Mouse (Mus musculus) R1 (cell line): ENCODE measurements around the gene Uvrag.

Experiments
- DNase-seq: peaks from one replicate; pipeline ENCODE4 v3.0.0-alpha.2; 2018; ENCODE audit warnings: low read depth, low spot score

Uvrag gene

GRCm38 (mm10) chr7:98851220-98851619 is 289.7 kb downstream of the Uvrag start:
- DNase-seq: no peak

- DNase-seq: no peak
These were observed 290.6 kb downstream of the Uvrag start for GRCm38 (mm10) chr7:98850388-98850787.

GRCm38 (mm10) chr7:98848899-98849640 is 291.9 kb downstream of the Uvrag start:
- no peak for DNase-seq

DNA sequence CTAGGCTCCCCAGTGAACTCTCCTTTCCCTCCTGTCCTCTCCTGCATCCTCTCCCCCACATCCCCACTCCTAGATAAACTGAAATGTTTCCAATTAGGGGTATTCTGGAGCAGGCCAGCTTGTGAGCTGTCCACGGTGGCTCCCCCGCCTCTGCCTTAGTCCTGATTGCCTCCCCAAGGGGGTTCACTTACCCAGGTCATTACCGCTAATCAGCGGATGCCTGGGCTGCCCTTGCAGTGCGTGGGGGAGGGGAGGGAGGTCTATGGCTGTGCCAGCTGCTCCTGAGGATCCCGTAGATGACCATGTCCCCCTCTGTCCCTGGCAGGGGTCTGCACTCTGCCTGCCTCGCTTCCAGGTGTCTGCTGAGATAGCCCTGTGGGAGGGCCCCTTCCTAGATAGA is 297.3 kb downstream of the Uvrag start:
- no peak for DNase-seq

DNA sequence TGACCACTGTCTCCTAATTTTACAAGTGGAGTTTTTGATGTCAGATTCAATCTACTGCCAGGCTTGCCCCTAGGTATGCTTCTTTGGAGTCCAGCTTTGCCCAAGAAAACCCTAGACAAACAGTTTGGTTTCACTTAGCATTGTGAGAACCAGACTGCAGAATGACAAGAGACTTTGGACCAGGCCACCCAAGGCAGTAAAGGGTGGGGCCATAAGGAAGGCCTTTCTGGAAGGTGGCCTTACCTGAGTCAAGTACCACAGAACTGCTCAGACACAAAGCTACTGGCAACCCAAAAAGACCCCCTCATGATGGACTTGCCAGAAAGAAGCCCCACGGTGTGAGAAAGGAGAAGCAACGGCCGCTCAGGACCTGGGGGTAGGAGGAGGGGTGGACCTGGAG is 297.9 kb downstream of the Uvrag start:
- no peak for DNase-seq

GRCm38 (mm10) chr7:98841802-98842201 is 299.1 kb downstream of the Uvrag start:
- DNase-seq: peak; percentile 47

- no peak for DNase-seq
These were observed 300.2 kb downstream of the Uvrag start for GRCm38 (mm10) chr7:98840771-98841170.

- DNase-seq: no peak
These were observed 301.6 kb downstream of the Uvrag start for GRCm38 (mm10) chr7:98839312-98839711.

- peak; percentile 75 for DNase-seq
These were observed 302.2 kb downstream of the Uvrag start for GRCm38 (mm10) chr7:98838729-98839141.

DNA sequence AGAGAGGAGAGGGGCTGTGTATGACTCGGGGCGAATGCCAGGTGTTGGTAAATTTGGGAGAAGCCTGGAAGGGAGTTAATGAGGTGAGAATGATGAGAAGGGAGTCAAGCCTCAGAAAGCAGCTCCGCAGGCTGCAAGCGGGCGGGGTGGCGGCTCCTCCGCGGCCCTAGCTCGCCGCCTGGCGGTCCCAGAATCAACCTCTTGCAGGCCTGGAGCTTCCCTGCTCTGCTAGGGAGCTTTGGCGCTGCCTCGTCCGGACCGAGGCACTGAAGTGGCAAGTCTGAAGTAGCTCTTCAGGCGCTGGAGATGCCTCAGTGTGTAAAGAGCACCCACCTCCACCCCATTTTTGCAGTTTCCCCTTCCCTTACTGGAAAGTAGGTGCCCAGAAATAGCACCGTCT is 303.0 kb downstream of the Uvrag start:
- DNase-seq: peak; percentile 71

DNA sequence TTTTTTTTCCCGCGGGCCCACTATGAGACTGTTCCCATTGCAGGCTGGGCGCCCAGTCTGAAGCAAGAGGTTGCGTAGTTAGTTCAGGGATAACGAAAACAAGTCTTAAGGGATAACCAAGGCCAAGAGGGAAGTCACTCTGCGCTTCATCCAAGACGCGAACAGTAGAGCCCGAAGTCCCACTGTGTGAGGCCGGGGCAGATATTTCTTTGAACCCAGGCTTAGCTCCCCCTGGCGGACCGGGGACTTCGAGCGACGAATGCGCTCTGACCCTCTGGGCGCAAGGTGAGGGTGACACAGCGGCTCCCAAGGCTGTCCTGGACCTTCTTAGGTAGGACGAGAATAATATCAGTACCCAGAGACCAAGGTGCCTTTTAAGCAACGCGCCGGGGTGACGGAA is 304.3 kb downstream of the Uvrag start:
- peak; percentile 76 for DNase-seq

DNA sequence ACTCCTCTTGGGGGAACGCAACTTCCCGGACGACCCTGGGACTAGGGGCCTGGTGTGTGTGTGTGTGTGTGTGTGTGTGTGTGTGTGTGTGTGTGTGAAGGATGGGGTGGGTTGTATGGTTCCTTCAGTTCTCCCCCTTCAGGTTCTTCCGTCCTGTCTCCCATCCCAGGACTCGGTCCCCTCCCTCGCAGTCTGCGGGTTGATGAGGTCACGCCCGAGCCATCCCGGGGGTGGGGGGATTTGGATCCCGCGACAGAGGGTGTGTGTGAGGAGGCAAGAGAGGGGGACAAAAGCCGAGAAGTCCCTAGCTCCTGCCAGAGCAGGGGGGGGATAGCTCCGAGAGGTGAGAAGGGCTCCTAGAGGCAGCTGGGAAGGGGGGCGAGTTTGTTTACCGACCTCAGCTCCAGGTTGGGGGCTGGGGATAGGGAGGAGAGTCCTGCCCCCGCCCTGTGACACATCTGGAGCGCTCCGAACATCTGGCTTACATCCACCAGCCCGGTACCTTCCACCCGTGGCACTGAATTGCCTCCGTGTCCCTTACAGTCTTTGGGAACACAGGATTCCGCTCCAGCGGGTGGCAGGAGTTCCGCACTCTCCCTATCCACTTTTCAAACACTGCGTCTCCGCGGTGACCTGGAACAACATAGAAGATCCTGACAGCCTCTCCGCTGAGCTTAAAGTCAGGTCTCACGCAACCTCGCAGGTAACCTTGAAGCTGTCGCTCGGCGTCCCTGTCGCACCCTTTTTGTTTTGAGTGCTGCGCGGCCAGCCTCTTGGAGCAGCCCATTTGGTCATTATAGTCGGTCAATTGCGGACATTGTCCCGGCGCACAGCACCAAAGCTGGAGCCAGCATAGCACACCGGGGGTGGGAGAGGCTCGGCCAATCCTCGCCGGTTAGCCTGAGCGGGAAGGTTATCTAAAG is 305.2 kb downstream of the Uvrag start:
- peak; percentile 38 for DNase-seq
